ENCODE assay signal across 22 mouse cellular contexts in the genomic region with DNA sequence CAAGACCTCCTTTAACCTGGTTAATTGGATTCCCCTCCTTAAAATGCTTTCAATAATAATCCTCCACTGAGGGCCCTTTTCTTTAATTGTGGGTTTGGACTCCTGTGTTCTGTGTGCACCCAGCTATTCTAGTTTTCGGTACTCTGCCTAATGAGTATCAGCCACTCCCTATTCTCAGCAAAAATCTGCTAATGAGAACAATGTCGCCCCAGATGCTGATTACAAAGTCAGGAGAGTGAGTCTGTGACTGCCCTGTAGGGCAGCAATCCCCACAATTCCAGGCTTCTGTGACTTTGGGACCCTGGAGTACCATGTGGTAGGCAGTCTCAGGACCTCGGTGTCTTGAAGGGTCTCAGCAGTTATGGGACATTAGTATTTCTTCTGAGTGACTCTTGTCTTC.
DNase-seq lines count a peak whose midpoint lies in the region; ATAC-seq lines count a peak whose summit lies in the region.
"Had no signal": no experiment of that assay in that cellular context is flagged by ENCODE, and none has a peak within 500 bp of the region (broad histone marks: within the 10 kb centered on the region; RNA-seq: fewer than 3 reads in every experiment).

No protein-coding gene starts in this region.

- no peak overlapping the region for H3K4me3 ChIP-seq in hindbrain, embryonic 11.5 days (ENCODE audit: low read depth, low read length)
- no peak overlapping the region for H3K4me3 ChIP-seq in hindbrain, embryonic 16.5 days (ENCODE audit: low read length)
- no peak overlapping the region for H3K4me3 ChIP-seq in forebrain, embryonic 14.5 days (ENCODE audit: low read depth, low read length)
- no peak overlapping the region for H3K4me3 ChIP-seq in midbrain, embryonic 11.5 days (ENCODE audit: low read depth, low read length)
- H3K4me3 ChIP-seq in neural tube, embryonic 11.5 days (ENCODE audit: low read depth, low read length): no peak overlapping the region
- H3K4me3 ChIP-seq: embryonic facial prominence, embryonic 12.5 days; heart, embryonic 12.5 days; hindbrain, embryonic 15.5 days; intestine, embryonic 15.5 days; limb, embryonic 10.5 days had no signal

- 37% methylated on average over 3 of the region's 3 CpGs for WGBS in hindbrain, embryonic 11.5 days
- 29% methylated on average over 3 of the region's 3 CpGs for WGBS in hindbrain, embryonic 16.5 days
- 7% methylated on average over 3 of the region's 3 CpGs for WGBS in forebrain, embryonic 14.5 days
- WGBS in midbrain, embryonic 11.5 days: 31% methylated on average over 3 of the region's 3 CpGs
- WGBS in neural tube, embryonic 11.5 days: 60% methylated on average over 3 of the region's 3 CpGs

- H3K27me3 ChIP-seq in hindbrain, embryonic 11.5 days (ENCODE audit: control insufficient read depth, insufficient read depth, low read length): no peaks in the 10 kb centered on the region
- H3K27me3 ChIP-seq in hindbrain, embryonic 16.5 days (replicated peaks; ENCODE audit: control insufficient read depth, insufficient read depth, low read length): no peaks in the 10 kb centered on the region
- H3K27me3 ChIP-seq in forebrain, embryonic 14.5 days (replicated peaks; ENCODE audit: control insufficient read depth, insufficient read depth, low read length): peaks cover 9% of the 10 kb centered on the region; the same call in 1 of the 2 replicates
- peaks cover 1% of the 10 kb centered on the region for H3K27me3 ChIP-seq in midbrain, embryonic 11.5 days (ENCODE audit: control insufficient read depth, insufficient read depth, low read length)
- no peaks in the 10 kb centered on the region for H3K27me3 ChIP-seq in neural tube, embryonic 11.5 days (ENCODE audit: control insufficient read depth, insufficient read depth, low read length)
- H3K27me3 ChIP-seq: embryonic facial prominence, embryonic 12.5 days; heart, embryonic 12.5 days; intestine, embryonic 15.5 days had no signal

- no peaks in the 10 kb centered on the region for H3K36me3 ChIP-seq in hindbrain, embryonic 11.5 days (ENCODE audit: control insufficient read depth, insufficient read depth, low read length)
- H3K36me3 ChIP-seq in hindbrain, embryonic 16.5 days (ENCODE audit: control insufficient read depth, insufficient read depth, low read length): no peaks in the 10 kb centered on the region
- no peaks in the 10 kb centered on the region for H3K36me3 ChIP-seq in forebrain, embryonic 14.5 days (ENCODE audit: control insufficient read depth, insufficient read depth, low read length)
- H3K36me3 ChIP-seq in midbrain, embryonic 11.5 days (ENCODE audit: control insufficient read depth, insufficient read depth, low read length): no peaks in the 10 kb centered on the region
- no peaks in the 10 kb centered on the region for H3K36me3 ChIP-seq in neural tube, embryonic 11.5 days (ENCODE audit: control insufficient read depth, insufficient read depth, low read length)
- H3K36me3 ChIP-seq: embryonic facial prominence, embryonic 12.5 days; heart, embryonic 12.5 days; hindbrain, embryonic 15.5 days; intestine, embryonic 15.5 days; limb, embryonic 10.5 days had no signal

- no peaks in the 10 kb centered on the region for H3K9me3 ChIP-seq in hindbrain, embryonic 11.5 days (ENCODE audit: control insufficient read depth, low read length)
- no peaks in the 10 kb centered on the region for H3K9me3 ChIP-seq in hindbrain, embryonic 16.5 days (ENCODE audit: control insufficient read depth, low read length)
- no peaks in the 10 kb centered on the region for H3K9me3 ChIP-seq in forebrain, embryonic 14.5 days (replicated peaks; ENCODE audit: control insufficient read depth, low read length)
- H3K9me3 ChIP-seq in midbrain, embryonic 11.5 days (ENCODE audit: control insufficient read depth, low read length): no peaks in the 10 kb centered on the region
- H3K9me3 ChIP-seq in neural tube, embryonic 11.5 days (ENCODE audit: control insufficient read depth, low read length): no peaks in the 10 kb centered on the region
- H3K9me3 ChIP-seq: embryonic facial prominence, embryonic 12.5 days; heart, embryonic 12.5 days; hindbrain, embryonic 15.5 days; intestine, embryonic 15.5 days; limb, embryonic 10.5 days had no signal

- peaks cover 3% of the 10 kb centered on the region; the same call in 1 of the 2 replicates for H3K4me1 ChIP-seq in hindbrain, embryonic 11.5 days (replicated peaks; ENCODE audit: control insufficient read depth, insufficient read depth, low read length)
- H3K4me1 ChIP-seq in hindbrain, embryonic 16.5 days (ENCODE audit: control insufficient read depth, insufficient read depth, low read depth, low read length): no peaks in the 10 kb centered on the region; the same call in 1 of the 2 replicates
- peaks cover 12% of the 10 kb centered on the region; the same call in 1 of the 2 replicates for H3K4me1 ChIP-seq in forebrain, embryonic 14.5 days (ENCODE audit: control insufficient read depth, insufficient read depth, low read length)
- peaks cover 13% of the 10 kb centered on the region for H3K4me1 ChIP-seq in midbrain, embryonic 11.5 days (ENCODE audit: control insufficient read depth, insufficient read depth, low read length)
- no peaks in the 10 kb centered on the region for H3K4me1 ChIP-seq in neural tube, embryonic 11.5 days (ENCODE audit: control insufficient read depth, insufficient read depth, low read length)
- H3K4me1 ChIP-seq: embryonic facial prominence, embryonic 12.5 days; intestine, embryonic 15.5 days; limb, embryonic 10.5 days had no signal

- no peak overlapping the region for H3K9ac ChIP-seq in hindbrain, embryonic 11.5 days (ENCODE audit: low read depth, low read length)
- no peak overlapping the region for H3K9ac ChIP-seq in hindbrain, embryonic 16.5 days (ENCODE audit: low read depth, low read length)
- no peak overlapping the region for H3K9ac ChIP-seq in forebrain, embryonic 14.5 days (ENCODE audit: low read length)
- H3K9ac ChIP-seq in midbrain, embryonic 11.5 days (ENCODE audit: low read length): no peak overlapping the region
- no peak overlapping the region for H3K9ac ChIP-seq in neural tube, embryonic 11.5 days (ENCODE audit: low read length)
- H3K9ac ChIP-seq: embryonic facial prominence, embryonic 12.5 days; heart, embryonic 12.5 days; hindbrain, embryonic 15.5 days; intestine, embryonic 15.5 days had no signal

- DNase-seq in hindbrain, embryonic 11.5 days (ENCODE audit: low spot score): no peak
- DNase-seq in forebrain, embryonic 14.5 days (ENCODE audit: low spot score): peak; percentile 13
- no peak for DNase-seq in midbrain, embryonic 11.5 days (ENCODE audit: low spot score, missing footprints)
- DNase-seq in neural tube, embryonic 11.5 days (ENCODE audit: low spot score): peak; percentile 17
- DNase-seq in adrenal gland, adult (ENCODE audit: inconsistent age in 2 of 2, low spot score in 1 of 2): no peak
- DNase-seq: adrenal gland, adult 8-10 months; cerebellum, adult 18-20 months; cerebellum, postnatal 14 days; gastrocnemius, postnatal 10 days; heart, postnatal 10 days; kidney, adult 8-10 months; kidney, postnatal 10 days; liver; thymus, postnatal 14 days had no signal

- H3K4me2 ChIP-seq in hindbrain, embryonic 11.5 days (replicated peaks; ENCODE audit: low read depth, low read length): no peak overlapping the region
- no peak overlapping the region for H3K4me2 ChIP-seq in hindbrain, embryonic 16.5 days (ENCODE audit: low read length)
- H3K4me2 ChIP-seq in forebrain, embryonic 14.5 days (ENCODE audit: low read length): no peak overlapping the region
- H3K4me2 ChIP-seq in midbrain, embryonic 11.5 days: no peak overlapping the region
- no peak overlapping the region for H3K4me2 ChIP-seq in neural tube, embryonic 11.5 days (ENCODE audit: low read depth)
- H3K4me2 ChIP-seq: embryonic facial prominence, embryonic 12.5 days; heart, embryonic 12.5 days; intestine, embryonic 15.5 days had no signal

- peak overlapping the region; percentile 56 for H3K27ac ChIP-seq in hindbrain, embryonic 11.5 days (ENCODE audit: low read depth, low read length)
- no peak overlapping the region for H3K27ac ChIP-seq in hindbrain, embryonic 16.5 days (ENCODE audit: low read depth, low read length)
- no peak overlapping the region for H3K27ac ChIP-seq in forebrain, embryonic 14.5 days (ENCODE audit: low read depth, low read length)
- peak overlapping the region; percentile 21; the same call in 1 of the 2 replicates for H3K27ac ChIP-seq in midbrain, embryonic 11.5 days (ENCODE audit: low read depth, low read length)
- H3K27ac ChIP-seq in neural tube, embryonic 11.5 days (ENCODE audit: low read depth, low read length): no peak overlapping the region
- H3K27ac ChIP-seq: embryonic facial prominence, embryonic 12.5 days; hindbrain, embryonic 15.5 days; intestine, embryonic 15.5 days; limb, embryonic 10.5 days; macrophage had no signal

- peak; percentile 55; the same call in 1 of the 2 replicates for ATAC-seq in hindbrain, embryonic 11.5 days (ENCODE audit: low FRiP score)
- ATAC-seq in hindbrain, embryonic 16.5 days: no peak
- no peak for ATAC-seq in forebrain, embryonic 14.5 days
- 0 out of 2 replicates have a peak, but pooled peaks have one; percentile 25 for ATAC-seq in midbrain, embryonic 11.5 days (ENCODE audit: low FRiP score)
- no peak for ATAC-seq in neural tube, embryonic 11.5 days (ENCODE audit: insufficient read depth, low FRiP score, low TSS enrichment)
- no peak for ATAC-seq in frontal cortex, adult (ENCODE audit: low TSS enrichment)
- ATAC-seq: intestine, embryonic 15.5 days had no signal

Comparison
In these comparisons a context has a peak if more than half of its experiments do, and no peak if none do; other contexts are left out.
1. ATAC-seq: peak in hindbrain, embryonic 11.5 days (single experiment) and midbrain, embryonic 11.5 days (single experiment); none in hindbrain, embryonic 16.5 days (single experiment), forebrain, embryonic 14.5 days (single experiment), neural tube, embryonic 11.5 days (single experiment) and frontal cortex, adult (single experiment).
2. H3K27ac ChIP-seq: peak in hindbrain, embryonic 11.5 days (single experiment) and midbrain, embryonic 11.5 days (single experiment); none in hindbrain, embryonic 16.5 days (single experiment), forebrain, embryonic 14.5 days (single experiment) and neural tube, embryonic 11.5 days (single experiment).
3. DNase-seq: peak in forebrain, embryonic 14.5 days (single experiment) and neural tube, embryonic 11.5 days (single experiment); none in hindbrain, embryonic 11.5 days (single experiment), midbrain, embryonic 11.5 days (single experiment) and adrenal gland, adult (0 of 2).